Mouse (Mus musculus) heart, postnatal 0 days (tissue): Measurements from ENCODE around the gene Arhgap24.

Experiments used
- CTCF ChIP-seq: IDR thresholded peaks from 2 replicates; pipeline ENCODE4 v1.5.1; 2016; ENCODE audit warnings: antibody characterized with exemption, control low read depth, low read depth
- EP300 ChIP-seq: IDR thresholded peaks from 2 replicates; pipeline ENCODE4 v1.6.1; 2016; ENCODE audit warnings: antibody characterized with exemption, low read depth

GRCm38 (mm10) chr5:102498747-102499146 lies 17.6 kb downstream of the Arhgap24 start:
- TF ChIP-seq CTCF (no peak), EP300 (no peak)
